Mouse (Mus musculus): ENCODE measurements at regions not wholly inside any gene's neighbourhood (a gene's known extent, or its start where the extent isn't known, plus 50 kb on each side); places are given as distances from the start of the nearest gene placed in this dataset.

- no peak for DNase-seq (ENCODE audit: low read depth)
Measured at GRCm38 (mm10) chr10:118711951-118712350, 158.1 kb downstream of the Dyrk2 start.

GRCm38 (mm10) chr10:118712951-118713350 is 157.1 kb downstream of the Dyrk2 start:
- DNase-seq (ENCODE audit: low read depth) = no peak

- DNase-seq (ENCODE audit: low read depth) = no peak
Measured at GRCm38 (mm10) chr10:118714179-118714581, 155.8 kb downstream of the Dyrk2 start.

- no peak for DNase-seq (ENCODE audit: low read depth)
Measured at GRCm38 (mm10) chr10:118714595-118714994, 155.4 kb downstream of the Dyrk2 start.

GRCm38 (mm10) chr10:118720630-118721029 is 149.4 kb downstream of the Dyrk2 start:
- DNase-seq (ENCODE audit: low read depth) = no peak

- no peak for DNase-seq (ENCODE audit: low read depth)
Measured at GRCm38 (mm10) chr10:118722132-118722551, 147.9 kb downstream of the Dyrk2 start.

GRCm38 (mm10) chr10:118722671-118723070 is 147.3 kb downstream of the Dyrk2 start:
- no peak for DNase-seq (ENCODE audit: low read depth)

GRCm38 (mm10) chr10:118736093-118736492 is 133.9 kb downstream of the Dyrk2 start:
- no peak for DNase-seq (ENCODE audit: low read depth)

- DNase-seq (ENCODE audit: low read depth) = peak; percentile 65
Measured at GRCm38 (mm10) chr10:118737064-118737463, 132.9 kb downstream of the Dyrk2 start.

GRCm38 (mm10) chr10:118739849-118740481 is 130.0 kb downstream of the Dyrk2 start:
- DNase-seq (ENCODE audit: low read depth) = no peak

- no peak for DNase-seq (ENCODE audit: low read depth)
Measured at GRCm38 (mm10) chr10:118743831-118744230, 126.2 kb downstream of the Dyrk2 start.

- no peak for DNase-seq (ENCODE audit: low read depth)
Measured at GRCm38 (mm10) chr10:118746719-118747395, 123.2 kb downstream of the Dyrk2 start.

GRCm38 (mm10) chr10:118749039-118749438 is 121.0 kb downstream of the Dyrk2 start:
- DNase-seq (ENCODE audit: low read depth) = no peak

GRCm38 (mm10) chr10:118749756-118750155 is 120.3 kb downstream of the Dyrk2 start:
- peak; percentile 77 for DNase-seq (ENCODE audit: low read depth)

- DNase-seq (ENCODE audit: low read depth) = no peak
Measured at GRCm38 (mm10) chr10:118751110-118751509, 118.9 kb downstream of the Dyrk2 start.

GRCm38 (mm10) chr10:118753061-118753775 is 116.8 kb downstream of the Dyrk2 start:
- no peak for DNase-seq (ENCODE audit: low read depth)

- no peak for DNase-seq (ENCODE audit: low read depth)
Measured at GRCm38 (mm10) chr10:118754791-118755190, 115.2 kb downstream of the Dyrk2 start.

- DNase-seq (ENCODE audit: low read depth) = peak; percentile 54
Measured at GRCm38 (mm10) chr10:118758825-118759471, 111.1 kb downstream of the Dyrk2 start.

GRCm38 (mm10) chr10:118760441-118760840 is 109.6 kb downstream of the Dyrk2 start:
- DNase-seq (ENCODE audit: low read depth) = no peak

- DNase-seq (ENCODE audit: low read depth) = no peak
Measured at GRCm38 (mm10) chr10:118761101-118761868, 108.7 kb downstream of the Dyrk2 start.

GRCm38 (mm10) chr10:118765051-118765450 is 105.0 kb downstream of the Dyrk2 start:
- no peak for DNase-seq (ENCODE audit: low read depth)

Measured in gonadal fat pad, adult 2 months (tissue).